Mouse (Mus musculus) liver, postnatal 0 days (tissue): Measurements from ENCODE around the gene Tcte1. TPM values are rescaled to one million over a fixed set of nuclear protein-coding genes. Genes with fewer than 3 reads are reported as not detected.

ENCODE experiments used
- ATAC-seq: fragments of 200-750 bp; cut with Nextera tagmentation; 2 replicates; pipeline ENCODE4 v1.8.0; 2017; ENCODE audit warnings: mild to moderate bottlenecking, moderate library complexity
- DNase-seq: peaks from one replicate; pipeline ENCODE4 v3.0.0-alpha.2; 2016
- H3K27ac ChIP-seq: fragments of 300-500 bp; sonication (generic); 2 replicates; pipeline ENCODE4 v1.5.1; 2014; ENCODE audit warnings: antibody characterized with exemption, moderate library complexity, mild to moderate bottlenecking, low read depth
- H3K27me3 ChIP-seq: fragments of 300-500 bp; sonication (generic); 2 replicates; pipeline ENCODE4 v1.6.1; 2014; ENCODE audit warnings: low read length, control low read depth, mixed read lengths; ENCODE audit not compliant: insufficient read depth
- H3K36me3 ChIP-seq: fragments of 300-500 bp; sonication (generic); replicated peaks from 2 replicates; pipeline ENCODE4 v1.6.1; 2014; ENCODE audit warnings: mild to moderate bottlenecking, control low read depth, low read length, moderate library complexity, mixed read lengths; ENCODE audit not compliant: insufficient read depth
- H3K4me1 ChIP-seq: fragments of 300-500 bp; sonication (generic); 2 replicates; pipeline ENCODE4 v1.6.1; 2014; ENCODE audit warnings: antibody characterized with exemption, mild to moderate bottlenecking, control low read depth; ENCODE audit not compliant: insufficient read depth
- H3K4me2 ChIP-seq: fragments of 300-500 bp; sonication (generic); 2 replicates; pipeline ENCODE4 v1.6.1; 2014; ENCODE audit warnings: low read depth, mild to moderate bottlenecking, low read length, moderate library complexity, mixed read lengths
- H3K4me3 ChIP-seq: fragments of 300-500 bp; sonication (generic); 2 replicates; pipeline ENCODE4 v1.5.1; 2014; ENCODE audit warnings: low read depth, low read length
- H3K9ac ChIP-seq: fragments of 300-500 bp; sonication (generic); replicated peaks from 2 replicates; pipeline ENCODE4 v1.6.1; 2014; ENCODE audit warnings: mild to moderate bottlenecking, moderate library complexity
- H3K9me3 ChIP-seq: fragments of 300-500 bp; sonication (generic); 2 replicates; pipeline ENCODE4 v1.6.1; 2016; ENCODE audit warnings: mild to moderate bottlenecking, control low read depth, low read length, mixed read lengths
- CTCF ChIP-seq: sonication (generic); IDR thresholded peaks from 2 replicates; pipeline ENCODE4 v1.5.1; 2016; ENCODE audit warnings: antibody characterized with exemption, low read depth
- EP300 ChIP-seq: IDR thresholded peaks from 2 replicates; pipeline ENCODE4 v1.6.1; 2016; ENCODE audit warnings: antibody characterized with exemption, low read depth, mild to moderate bottlenecking
- WGBS: fragments of 180-500 bp; shearing (Covaris S2); extraction: QIAGEN DNeasy Blood & Tissue Kit; methylation state at CpG from one replicate; pipeline ENCODE4 v1.1.7; 2014; ENCODE audit not compliant: insufficient replicate concordance; 5-methylcytosine and 5-hydroxymethylcytosine counted together
- polyA plus RNA-seq: library from polyadenylated mRNA; unstranded; fragments of >200 nt; fragmentation: Nextera tagmentation; extraction: Ambion mirVana; gene quantifications from 2 replicates; pipeline ENCODE4 v1.2.1, GENCODE M21; 2015

Tcte1 gene
- polyA plus RNA-seq, 1 experiment from 2014 or later: not detected

DNA sequence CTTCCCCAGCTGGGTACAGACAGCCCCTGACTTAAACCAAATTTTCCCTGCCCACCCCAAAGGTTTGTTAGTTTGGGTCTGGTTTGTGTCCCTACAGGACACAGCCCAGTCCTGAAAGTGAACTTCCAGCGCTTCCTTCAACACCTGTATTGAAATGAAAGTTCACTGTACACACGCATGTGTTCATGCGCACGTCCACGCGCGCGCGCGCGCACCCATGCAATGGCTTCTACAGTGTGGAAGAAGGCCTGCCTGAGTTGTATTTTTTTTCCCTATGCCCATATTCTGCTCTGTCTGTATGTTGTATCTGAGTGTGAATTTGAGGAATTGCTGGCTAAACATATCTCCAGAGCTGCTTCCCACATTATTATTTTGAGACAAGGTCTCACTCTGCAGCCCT lies 41.9 kb downstream of the Tcte1 start:
- Histone ChIP-seq H3K9me3 (no peaks in the 10 kb centered on the region), H3K27me3 (no peaks in the 10 kb centered on the region), H3K9ac (peak overlapping the region; percentile 93), H3K4me3 (peak overlapping the region; percentile 91), H3K27ac (no peak overlapping the region), H3K4me1 (peaks cover 19% of the 10 kb centered on the region), H3K36me3 (peaks cover 51% of the 10 kb centered on the region), H3K4me2 (peak overlapping the region; percentile 97)
- TF ChIP-seq CTCF: no peak
- TF ChIP-seq EP300: no peak
- DNase-seq (no peak), ATAC-seq (no peak)
- 91% methylated on average over 11 of the region's 11 CpGs for WGBS

DNA sequence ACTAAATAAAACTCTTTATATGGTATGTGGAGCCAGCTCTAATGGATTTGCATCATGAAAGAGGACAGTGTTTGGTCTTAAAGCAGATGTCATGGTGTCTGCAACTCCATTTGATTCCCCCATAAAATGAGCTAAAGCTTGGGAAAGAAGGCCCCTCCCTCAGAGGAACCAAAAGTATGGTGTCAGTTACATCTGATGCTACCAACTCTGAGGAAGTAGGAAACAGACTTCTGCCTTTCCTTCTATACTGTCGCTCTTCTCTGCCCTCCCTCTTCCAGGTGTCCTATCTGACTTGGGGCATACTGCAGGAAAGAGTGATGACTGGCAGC lies 42.8 kb downstream of the Tcte1 start:
- WGBS: 62% methylated on average over 1 of the region's 1 CpGs
- Histone ChIP-seq H3K4me2 (no peak overlapping the region), H3K36me3 (peaks cover 56% of the 10 kb centered on the region), H3K9me3 (no peaks in the 10 kb centered on the region), H3K4me1 (peaks cover 20% of the 10 kb centered on the region), H3K27ac (no peak overlapping the region), H3K4me3 (no peak overlapping the region), H3K27me3 (no peaks in the 10 kb centered on the region), H3K9ac (no peak overlapping the region)
- no peak for DNase-seq
- TF ChIP-seq EP300 (no peak), CTCF (no peak)
- ATAC-seq: no peak

DNA sequence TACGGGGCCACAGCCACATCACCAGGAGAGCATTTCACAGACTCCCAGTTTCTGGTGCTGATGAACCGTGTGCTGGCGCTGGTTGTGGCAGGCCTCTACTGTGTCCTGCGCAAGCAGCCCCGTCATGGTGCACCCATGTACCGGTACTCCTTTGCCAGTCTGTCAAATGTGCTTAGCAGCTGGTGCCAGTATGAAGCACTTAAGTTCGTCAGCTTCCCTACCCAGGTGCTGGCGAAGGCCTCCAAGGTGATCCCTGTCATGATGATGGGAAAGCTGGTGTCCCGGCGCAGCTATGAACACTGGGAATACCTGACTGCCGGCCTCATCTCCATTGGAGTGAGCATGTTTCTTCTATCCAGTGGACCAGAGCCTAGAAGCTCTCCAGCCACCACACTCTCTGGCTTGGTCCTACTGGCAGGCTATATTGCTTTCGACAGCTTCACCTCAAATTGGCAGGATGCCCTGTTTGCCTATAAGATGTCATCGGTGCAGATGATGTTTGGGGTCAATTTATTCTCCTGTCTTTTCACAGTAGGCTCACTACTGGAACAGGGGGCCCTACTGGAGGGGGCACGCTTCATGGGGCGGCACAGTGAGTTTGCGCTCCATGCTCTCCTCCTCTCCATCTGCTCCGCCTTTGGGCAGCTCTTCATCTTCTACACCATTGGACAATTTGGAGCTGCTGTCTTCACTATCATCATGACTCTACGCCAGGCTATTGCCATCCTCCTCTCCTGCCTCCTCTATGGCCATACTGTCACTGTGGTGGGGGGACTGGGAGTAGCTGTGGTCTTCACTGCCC lies 43.3 kb downstream of the Tcte1 start:
- DNase-seq (peak; percentile 31), ATAC-seq (no peak)
- Histone ChIP-seq H3K27me3 (no peaks in the 10 kb centered on the region), H3K27ac (peak overlapping the region; percentile 60), H3K9ac (no peak overlapping the region), H3K4me2 (no peak overlapping the region), H3K9me3 (no peaks in the 10 kb centered on the region), H3K36me3 (peaks cover 62% of the 10 kb centered on the region), H3K4me3 (no peak overlapping the region), H3K4me1 (peaks cover 23% of the 10 kb centered on the region)
- 65% methylated on average over 18 of the region's 18 CpGs for WGBS
- no peak for TF ChIP-seq EP300
- TF ChIP-seq CTCF: no peak

DNA sequence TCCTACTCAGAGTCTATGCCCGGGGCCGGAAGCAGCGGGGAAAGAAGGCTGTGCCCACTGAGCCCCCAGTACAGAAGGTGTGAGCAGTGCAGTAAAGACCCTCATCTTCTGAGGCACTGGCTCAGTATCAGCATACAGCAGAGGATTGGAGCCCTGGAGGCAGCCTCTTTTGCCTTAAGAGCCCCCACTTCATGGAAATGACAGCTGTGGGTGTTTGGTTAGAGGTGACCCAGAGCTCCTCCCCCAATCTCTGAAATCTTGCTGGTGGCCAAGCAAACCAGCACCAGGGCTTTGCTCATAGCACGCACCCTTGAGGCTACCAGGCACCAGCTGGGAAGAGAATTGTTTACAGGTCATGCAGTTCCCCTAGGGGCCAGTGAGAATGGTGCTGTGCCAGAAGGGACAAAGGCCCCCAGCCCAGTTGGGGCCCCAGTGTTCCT lies 43.9 kb downstream of the Tcte1 start:
- 64% methylated on average over 4 of the region's 4 CpGs for WGBS
- H3K4me3 ChIP-seq: no peak overlapping the region
- ATAC-seq (0 out of 2 replicates have a peak, but pooled peaks have one; percentile 7), DNase-seq (peak; percentile 34)
- H3K27ac ChIP-seq: peak overlapping the region; percentile 60
- peaks cover 27% of the 10 kb centered on the region for H3K4me1 ChIP-seq
- TF ChIP-seq CTCF: no peak
- TF ChIP-seq EP300: no peak
- H3K4me2 ChIP-seq: no peak overlapping the region
- H3K36me3 ChIP-seq: peaks cover 64% of the 10 kb centered on the region
- H3K27me3 ChIP-seq: no peaks in the 10 kb centered on the region
- no peaks in the 10 kb centered on the region for H3K9me3 ChIP-seq
- no peak overlapping the region for H3K9ac ChIP-seq

DNA sequence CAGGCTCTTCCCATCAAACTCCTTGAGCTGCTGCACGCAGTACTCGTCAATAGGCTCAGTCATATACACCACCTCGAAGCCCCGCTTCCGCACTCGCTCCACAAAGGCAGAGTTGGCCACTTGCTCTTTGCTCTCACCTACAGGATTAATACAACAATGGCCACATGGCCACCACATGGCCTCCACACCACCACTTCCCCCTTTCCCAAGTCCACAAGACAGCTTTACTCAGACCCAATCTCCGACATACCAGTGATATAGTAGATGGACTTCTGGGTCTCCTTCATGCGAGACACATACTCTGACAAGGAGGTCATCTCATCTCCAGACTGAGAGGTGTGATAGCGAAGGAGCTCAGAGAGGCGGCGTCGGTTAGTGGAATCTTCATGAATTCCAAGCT lies 45.8 kb downstream of the Tcte1 start:
- no peak for ATAC-seq
- H3K4me3 ChIP-seq: no peak overlapping the region
- H3K4me2 ChIP-seq: no peak overlapping the region
- 83% methylated on average over 12 of the region's 12 CpGs for WGBS
- peaks cover 26% of the 10 kb centered on the region for H3K4me1 ChIP-seq
- no peak overlapping the region for H3K27ac ChIP-seq
- H3K9me3 ChIP-seq: no peaks in the 10 kb centered on the region
- no peaks in the 10 kb centered on the region for H3K27me3 ChIP-seq
- H3K9ac ChIP-seq: no peak overlapping the region
- no peak for DNase-seq
- TF ChIP-seq EP300 (no peak), CTCF (no peak)
- peaks cover 64% of the 10 kb centered on the region for H3K36me3 ChIP-seq

DNA sequence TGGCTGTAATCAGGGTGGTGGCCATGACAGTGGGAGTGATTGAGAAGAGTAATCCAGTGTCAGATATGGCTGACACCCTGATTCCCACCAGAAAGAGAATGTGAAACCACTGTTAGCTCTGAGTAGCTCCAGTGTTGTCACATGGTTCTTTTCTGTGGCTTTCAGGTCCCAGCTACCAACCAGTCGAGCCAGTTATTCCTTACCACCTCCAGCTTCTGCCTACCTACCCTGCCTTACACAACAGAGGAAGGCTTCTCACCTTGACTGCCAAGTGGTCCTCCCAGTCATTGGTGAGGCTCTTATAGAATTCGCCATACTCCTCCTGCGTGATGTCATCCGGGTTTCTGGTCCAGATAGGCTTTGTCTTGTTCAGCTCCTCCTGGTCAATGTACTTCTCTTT lies 46.8 kb downstream of the Tcte1 start:
- H3K27me3 ChIP-seq: no peaks in the 10 kb centered on the region
- H3K27ac ChIP-seq: no peak overlapping the region
- peaks cover 23% of the 10 kb centered on the region for H3K4me1 ChIP-seq
- DNase-seq (no peak), ATAC-seq (no peak)
- H3K9ac ChIP-seq: no peak overlapping the region
- WGBS: 80% methylated on average over 4 of the region's 4 CpGs
- H3K4me3 ChIP-seq: no peak overlapping the region
- H3K9me3 ChIP-seq: no peaks in the 10 kb centered on the region
- no peak overlapping the region for H3K4me2 ChIP-seq
- TF ChIP-seq CTCF: no peak
- no peak for TF ChIP-seq EP300
- peaks cover 64% of the 10 kb centered on the region for H3K36me3 ChIP-seq
